Mouse (Mus musculus) hindlimb bud, embryonic 11.5 days (tissue): ENCODE measurements around the gene Necap2.

Experiments used
- DNase-seq: peaks from one replicate; pipeline ENCODE4 v3.0.0-alpha.2; 2012; ENCODE audit warnings: low read depth, low spot score; ENCODE audit errors: extremely low spot score

Gene Necap2

GRCm38 (mm10) chr4:141033606-141034549, 44.3 kb downstream of the Necap2 start:
- no peak for DNase-seq

- DNase-seq: no peak
Observed at GRCm38 (mm10) chr4:141031733-141032132, 46.4 kb downstream of the Necap2 start.

- no peak for DNase-seq
Observed at GRCm38 (mm10) chr4:141030541-141031206, 47.5 kb downstream of the Necap2 start.

- no peak for DNase-seq
Observed at GRCm38 (mm10) chr4:141024992-141025391, 53.2 kb downstream of the Necap2 start.

GRCm38 (mm10) chr4:141024052-141024451, 54.1 kb downstream of the Necap2 start:
- DNase-seq: no peak

GRCm38 (mm10) chr4:141021614-141021929, 56.6 kb downstream of the Necap2 start:
- DNase-seq: no peak

- DNase-seq: no peak
Observed at GRCm38 (mm10) chr4:141020811-141021613, 57.1 kb downstream of the Necap2 start.

- DNase-seq: no peak
Observed at GRCm38 (mm10) chr4:141020220-141020619, 57.9 kb downstream of the Necap2 start.

GRCm38 (mm10) chr4:141017657-141018436, 60.3 kb downstream of the Necap2 start:
- DNase-seq: no peak
